Mouse (Mus musculus) G1E (cell line): Measurements from ENCODE around the gene Sox18.

ENCODE experiments used
- CTCF ChIP-seq: IDR thresholded peaks from 2 replicates; pipeline ENCODE4 v1.5.1; 2012; ENCODE audit warnings: low read depth, low read length, inconsistent platforms, mixed read lengths
- GATA1 ChIP-seq: IDR thresholded peaks from 2 replicates; pipeline ENCODE4 v1.6.1; 2012; ENCODE audit warnings: borderline replicate concordance, low read length, inconsistent platforms, mixed read lengths
- POLR2AphosphoS5 ChIP-seq: IDR thresholded peaks from 2 replicates; pipeline ENCODE4 v1.6.1; 2012; ENCODE audit warnings: low read depth, low read length, inconsistent platforms; ENCODE audit not compliant: insufficient replicate concordance

- TF ChIP-seq CTCF = no peak
- TF ChIP-seq GATA1 = no peak
- TF ChIP-seq POLR2AphosphoS5 = no peak
Observed at GRCm38 (mm10) chr2:181658528-181658927, 12.9 kb downstream of the Sox18 start.
